Mouse (Mus musculus): ENCODE data around the gene Ehmt2. TPM values are rescaled to one million over a fixed set of nuclear protein-coding genes. Genes with fewer than 3 reads are reported as not detected.

Gene Ehmt2
- polyA plus RNA-seq, 1 experiment from 2014 or later: 90.1 TPM

DNA sequence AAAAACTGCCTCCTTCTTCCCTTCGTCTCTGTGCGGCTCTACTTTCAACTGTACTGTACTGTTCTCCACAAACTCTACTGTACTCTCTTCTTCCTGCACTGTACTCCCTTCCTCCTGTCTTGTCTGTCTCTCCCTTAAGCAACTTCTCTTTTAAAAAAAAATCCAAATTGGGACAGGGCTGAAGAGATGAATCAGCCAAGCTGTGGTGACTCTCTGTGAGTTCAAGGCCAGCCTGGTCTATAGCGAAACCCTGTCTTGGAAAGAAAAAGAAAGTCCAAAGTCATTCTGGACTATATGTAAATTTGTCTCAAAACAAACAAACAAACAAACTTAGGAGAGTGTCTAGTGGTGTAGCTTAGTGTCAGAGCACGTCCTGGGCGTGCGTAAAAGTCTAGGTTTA, 23.9 kb upstream of the Ehmt2 start:
- H3K4me3 ChIP-seq: no peak overlapping the region
- 0 out of 2 replicates have a peak, but pooled peaks cover 3% of the 10 kb centered on the region for H3K27me3 ChIP-seq
- no peak for ATAC-seq (ENCODE audit: low FRiP score)
- no peaks in the 10 kb centered on the region for H3K36me3 ChIP-seq
- no peaks in the 10 kb centered on the region for H3K4me1 ChIP-seq (replicated peaks)
- no peaks in the 10 kb centered on the region for H3K9me3 ChIP-seq
- WGBS: 91% methylated on average over 6 of the region's 6 CpGs
- H3K4me2 ChIP-seq: no peak overlapping the region
- H3K9ac ChIP-seq: no peak overlapping the region
- H3K27ac ChIP-seq: no peak overlapping the region

DNA sequence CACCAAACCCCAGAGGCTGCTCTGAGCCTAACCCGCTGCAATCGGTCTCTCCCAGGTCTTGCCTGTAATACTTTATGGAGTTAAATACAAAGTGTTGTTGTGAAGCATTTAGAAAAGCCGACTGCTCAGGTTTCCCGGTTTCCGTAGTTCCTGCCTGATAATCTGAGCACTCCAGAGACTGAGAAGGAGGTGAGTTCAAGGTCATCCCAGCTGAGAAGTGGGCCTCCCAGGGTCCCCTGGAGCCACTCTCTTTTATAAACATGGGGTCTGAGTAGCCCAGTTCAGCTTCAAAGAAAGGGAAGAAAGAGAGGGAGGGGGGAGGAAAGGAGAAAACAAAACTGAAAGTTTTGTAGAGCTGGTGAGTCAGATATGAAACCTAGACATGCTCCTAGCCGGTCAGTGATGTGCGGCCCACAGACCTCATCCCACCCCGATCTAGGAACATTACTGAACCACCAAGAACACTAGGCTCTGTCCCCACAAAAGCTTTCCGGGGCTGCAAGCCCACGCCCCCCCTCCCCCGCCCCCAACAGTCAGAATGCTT, 18.9 kb upstream of the Ehmt2 start, which contains the start of gene Zbtb12:
Gene Zbtb12, plus strand, starts transcription at position 148 of the 544 bp plus-strand sequence.
- WGBS: 66% methylated on average over 11 of the region's 11 CpGs
- Histone ChIP-seq H3K27ac (no peak within 1 kb of the TSS), H3K27me3 (peaks cover 19% of the 10 kb centered on the region), H3K36me3 (no peaks in the 10 kb centered on the region), H3K4me1 (replicated peaks) (peaks cover 6% of the 10 kb centered on the region; the same call in 1 of the 2 replicates), H3K4me2 (no peak within 1 kb of the TSS), H3K9ac (no peak within 1 kb of the TSS), H3K4me3 (no peak within 1 kb of the TSS), H3K9me3 (no peaks in the 10 kb centered on the region)
- no peak for ATAC-seq (ENCODE audit: low FRiP score)

DNA sequence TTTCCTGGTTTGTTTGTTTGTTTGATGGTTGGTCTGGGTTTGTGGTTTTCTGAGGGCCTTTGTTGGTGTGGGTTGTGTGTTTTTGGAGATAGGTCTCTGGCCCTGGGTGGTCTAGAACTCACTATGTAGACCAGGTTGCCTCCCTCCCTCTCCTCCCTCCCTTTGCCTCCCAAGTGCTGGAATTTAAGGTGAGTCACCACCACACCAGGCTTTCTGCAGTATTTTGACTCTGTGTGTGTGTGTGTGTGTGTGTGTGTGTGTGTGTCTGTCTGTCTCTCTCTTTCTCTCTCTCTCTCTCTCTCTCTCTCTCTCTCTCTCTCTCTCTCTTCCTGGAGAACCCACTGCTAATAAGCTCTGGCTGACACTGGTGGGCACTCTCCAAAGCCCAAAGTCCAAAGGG, 17.1 kb upstream of the Ehmt2 start:
- H3K4me2 ChIP-seq: no peak overlapping the region
- no peak for ATAC-seq (ENCODE audit: low FRiP score)
- H3K9me3 ChIP-seq: no peaks in the 10 kb centered on the region
- peaks cover 6% of the 10 kb centered on the region; the same call in 1 of the 2 replicates for H3K4me1 ChIP-seq (replicated peaks)
- no peak overlapping the region for H3K27ac ChIP-seq
- no peak overlapping the region for H3K4me3 ChIP-seq
- H3K27me3 ChIP-seq: peaks cover 19% of the 10 kb centered on the region
- H3K9ac ChIP-seq: no peak overlapping the region
- H3K36me3 ChIP-seq: no peaks in the 10 kb centered on the region

DNA sequence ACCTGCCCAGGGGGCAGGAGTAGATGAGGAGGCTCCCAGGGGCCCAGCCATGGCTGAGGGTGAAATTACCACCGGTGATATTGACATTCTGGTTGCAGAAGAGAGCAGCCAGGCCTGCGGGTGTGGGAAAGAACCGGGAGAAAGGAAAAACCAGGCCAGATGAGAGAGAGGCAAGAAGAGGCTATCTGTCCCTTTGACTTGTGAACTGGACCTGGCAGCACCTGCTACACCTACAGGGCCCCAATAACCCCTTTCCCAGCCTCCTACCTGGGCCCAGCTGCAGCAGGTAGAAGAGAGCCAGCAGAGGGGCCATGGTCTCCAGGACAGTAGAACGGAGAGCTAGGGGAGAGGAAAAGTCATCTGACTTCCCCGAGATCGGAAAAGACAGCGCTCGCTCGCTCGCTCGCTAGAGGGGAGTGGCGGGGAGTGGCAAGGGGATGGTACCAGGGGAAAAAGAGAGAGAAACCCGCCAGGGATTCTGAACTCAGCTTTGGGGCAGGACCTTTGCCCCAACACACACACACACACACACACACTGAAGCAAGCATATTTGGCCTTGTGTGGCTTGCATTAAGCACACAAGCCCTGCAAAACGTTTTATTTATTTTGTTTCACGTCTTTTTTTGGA, 16.5 kb upstream of the Ehmt2 start, which contains the start of gene Gm20547:
Gene Gm20547, minus strand, starts transcription at position 360 of the 628 bp plus-strand sequence.
- peaks cover 6% of the 10 kb centered on the region; the same call in 1 of the 2 replicates for H3K4me1 ChIP-seq (replicated peaks)
- 0 out of 2 replicates have a peak within 1 kb of the TSS, but pooled peaks have one; percentile 21 for H3K4me2 ChIP-seq
- H3K9ac ChIP-seq: no peak within 1 kb of the TSS
- no peaks in the 10 kb centered on the region for H3K36me3 ChIP-seq
- no peaks in the 10 kb centered on the region for H3K9me3 ChIP-seq
- peaks cover 19% of the 10 kb centered on the region for H3K27me3 ChIP-seq
- no peak for ATAC-seq (ENCODE audit: low FRiP score)
- WGBS: 9% methylated on average over 15 of the region's 15 CpGs
- no peak within 1 kb of the TSS for H3K4me3 ChIP-seq
- H3K27ac ChIP-seq: no peak within 1 kb of the TSS

DNA sequence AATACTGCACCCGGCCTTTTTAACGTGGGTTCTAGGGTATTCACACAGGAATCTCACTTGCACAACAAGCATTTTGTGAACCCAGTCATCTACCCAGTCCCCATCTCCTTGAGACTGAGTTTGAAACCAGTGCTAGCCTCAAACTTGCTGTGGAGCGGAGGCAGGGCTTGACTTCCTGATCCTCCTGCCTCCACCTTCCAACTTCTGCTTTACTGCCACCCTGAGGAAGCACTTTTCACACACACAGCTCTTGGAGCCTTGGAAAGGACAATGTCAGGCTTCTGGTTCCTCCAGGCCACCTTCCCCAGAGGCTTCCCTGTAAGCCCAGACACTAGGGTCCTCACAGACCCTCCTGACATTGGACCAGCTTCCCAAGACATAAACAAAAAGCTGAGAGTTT, 14.9 kb upstream of the Ehmt2 start:
- Histone ChIP-seq H3K4me3 (no peak overlapping the region), H3K4me2 (no peak overlapping the region), H3K9ac (0 out of 2 replicates have a peak overlapping the region, but pooled peaks have one; percentile 29), H3K4me1 (replicated peaks) (peaks cover 6% of the 10 kb centered on the region; the same call in 1 of the 2 replicates), H3K36me3 (no peaks in the 10 kb centered on the region), H3K27ac (no peak overlapping the region), H3K27me3 (peaks cover 19% of the 10 kb centered on the region), H3K9me3 (no peaks in the 10 kb centered on the region)
- ATAC-seq (ENCODE audit: low FRiP score): no peak
- 69% methylated on average over 3 of the region's 3 CpGs for WGBS

DNA sequence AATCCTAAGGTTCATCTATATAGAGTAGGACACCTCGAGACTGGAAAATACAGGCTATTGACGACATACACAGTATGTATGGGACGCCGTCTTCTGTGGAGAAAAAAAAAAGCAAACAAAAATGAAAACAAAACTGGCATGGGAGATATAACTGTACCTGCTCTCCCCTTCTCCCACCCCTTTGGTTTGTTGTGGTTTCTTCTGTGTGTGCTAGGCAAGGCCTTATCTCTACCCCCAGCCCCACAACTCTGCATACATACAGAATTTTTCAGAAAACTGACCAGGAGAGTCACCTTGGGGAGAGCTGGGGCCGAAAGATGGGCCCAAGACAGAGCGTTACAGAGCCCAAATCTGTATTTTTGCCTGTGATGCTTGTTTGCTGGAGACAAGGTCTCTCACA, 13.6 kb upstream of the Ehmt2 start:
- no peak overlapping the region for H3K27ac ChIP-seq
- no peak for ATAC-seq (ENCODE audit: low FRiP score)
- H3K9me3 ChIP-seq: no peaks in the 10 kb centered on the region
- peaks cover 19% of the 10 kb centered on the region for H3K27me3 ChIP-seq
- peaks cover 6% of the 10 kb centered on the region; the same call in 1 of the 2 replicates for H3K4me1 ChIP-seq (replicated peaks)
- no peak overlapping the region for H3K4me2 ChIP-seq
- H3K9ac ChIP-seq: no peak overlapping the region
- no peak overlapping the region for H3K4me3 ChIP-seq
- H3K36me3 ChIP-seq: no peaks in the 10 kb centered on the region
- WGBS: 88% methylated on average over 6 of the region's 6 CpGs

DNA sequence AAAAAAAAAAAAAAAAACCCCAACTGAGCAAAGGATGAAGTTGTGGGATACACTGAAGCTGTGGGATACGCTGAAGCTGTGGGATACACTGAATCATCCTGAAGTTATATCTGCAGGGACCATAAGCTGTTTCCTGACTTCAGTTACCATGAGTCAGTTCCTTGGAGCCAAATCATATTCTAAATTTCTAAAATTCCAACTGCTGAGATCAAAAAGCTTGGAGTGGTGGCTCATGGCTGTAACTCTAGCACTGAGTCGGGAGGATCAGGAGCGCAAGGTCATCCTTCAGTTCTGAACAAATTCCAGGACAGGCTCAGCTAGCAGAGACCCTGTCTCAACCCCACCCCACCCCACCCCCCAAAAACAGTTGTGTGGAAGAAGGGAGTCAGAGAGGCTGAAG, 12.7 kb upstream of the Ehmt2 start:
- 82% methylated on average over 3 of the region's 3 CpGs for WGBS
- no peaks in the 10 kb centered on the region for H3K9me3 ChIP-seq
- no peak for ATAC-seq (ENCODE audit: low FRiP score)
- H3K27ac ChIP-seq: no peak overlapping the region
- H3K27me3 ChIP-seq: peaks cover 19% of the 10 kb centered on the region
- no peak overlapping the region for H3K4me3 ChIP-seq
- peaks cover 6% of the 10 kb centered on the region; the same call in 1 of the 2 replicates for H3K4me1 ChIP-seq (replicated peaks)
- H3K9ac ChIP-seq: no peak overlapping the region
- H3K36me3 ChIP-seq: no peaks in the 10 kb centered on the region
- no peak overlapping the region for H3K4me2 ChIP-seq

DNA sequence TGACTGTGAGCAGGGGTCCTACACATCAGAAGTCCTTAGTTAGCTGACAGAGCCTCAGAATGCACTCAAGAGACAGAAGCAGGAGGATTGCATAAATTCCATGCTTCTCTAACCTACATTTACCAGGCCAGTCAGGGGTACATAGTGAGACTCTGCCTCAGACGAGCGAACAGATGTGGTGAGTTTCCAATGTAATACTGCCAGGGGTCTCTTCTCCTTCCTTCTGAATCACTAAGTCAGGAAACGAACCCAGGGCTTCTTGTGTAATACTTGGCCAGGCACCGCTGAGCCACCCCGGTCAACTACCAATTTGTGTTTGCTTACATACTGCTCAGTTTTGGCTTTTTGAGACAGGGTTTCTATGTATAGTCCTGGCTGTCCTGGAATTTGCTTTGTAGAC, 10.3 kb upstream of the Ehmt2 start:
- no peak overlapping the region for H3K27ac ChIP-seq

DNA sequence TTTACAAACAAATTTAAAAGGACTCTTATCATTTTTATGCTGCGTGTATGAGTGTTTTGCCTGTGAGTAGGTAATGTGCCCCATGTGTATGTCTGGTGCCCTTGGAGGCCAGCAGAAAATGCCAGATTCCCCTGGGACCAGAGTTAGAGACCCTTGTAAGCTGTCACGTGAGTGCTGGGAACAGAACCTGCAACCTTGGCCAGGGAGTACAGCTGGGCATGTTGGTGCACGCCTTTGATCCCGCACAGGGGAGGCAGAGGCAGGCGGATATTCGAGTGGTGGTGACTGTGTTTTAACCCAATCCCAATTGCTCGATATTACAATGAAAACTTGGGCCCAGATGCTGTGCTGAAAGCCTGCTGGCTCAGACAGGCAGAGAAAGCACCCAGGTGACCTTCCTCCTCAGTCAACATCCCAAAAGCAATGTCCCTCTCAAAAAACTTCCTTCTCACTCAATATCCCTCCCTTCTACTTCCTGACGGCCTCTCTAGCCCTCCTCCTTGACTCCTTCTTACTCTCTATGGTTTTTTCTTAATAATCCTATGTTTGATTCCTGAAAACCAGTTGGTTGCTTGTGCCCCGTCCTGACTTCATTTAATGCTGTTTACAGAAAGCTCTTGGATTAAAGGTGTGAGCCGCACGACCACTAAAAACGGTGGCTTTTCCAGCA, 8.1 kb upstream of the Ehmt2 start:
- WGBS: 88% methylated on average over 12 of the region's 12 CpGs
- H3K4me3 ChIP-seq: no peak overlapping the region
- ATAC-seq (ENCODE audit: low FRiP score): no peak
- H3K9me3 ChIP-seq: no peaks in the 10 kb centered on the region
- no peak overlapping the region for H3K9ac ChIP-seq
- no peaks in the 10 kb centered on the region for H3K27me3 ChIP-seq
- H3K36me3 ChIP-seq: no peaks in the 10 kb centered on the region
- H3K4me2 ChIP-seq: no peak overlapping the region
- H3K4me1 ChIP-seq (replicated peaks): peaks cover 8% of the 10 kb centered on the region
- H3K27ac ChIP-seq: no peak overlapping the region

More for the DNA sequence above, 10.3 kb upstream of the Ehmt2 start:
- H3K9me3 ChIP-seq: no peaks in the 10 kb centered on the region
- no peak overlapping the region for H3K4me3 ChIP-seq
- no peaks in the 10 kb centered on the region for H3K36me3 ChIP-seq
- 84% methylated on average over 5 of the region's 5 CpGs for WGBS
- ATAC-seq (ENCODE audit: low FRiP score): no peak
- H3K4me2 ChIP-seq: no peak overlapping the region
- H3K27me3 ChIP-seq: 0 out of 2 replicates have a peak, but pooled peaks cover 7% of the 10 kb centered on the region
- no peak overlapping the region for H3K9ac ChIP-seq
- H3K4me1 ChIP-seq (replicated peaks): no peaks in the 10 kb centered on the region

DNA sequence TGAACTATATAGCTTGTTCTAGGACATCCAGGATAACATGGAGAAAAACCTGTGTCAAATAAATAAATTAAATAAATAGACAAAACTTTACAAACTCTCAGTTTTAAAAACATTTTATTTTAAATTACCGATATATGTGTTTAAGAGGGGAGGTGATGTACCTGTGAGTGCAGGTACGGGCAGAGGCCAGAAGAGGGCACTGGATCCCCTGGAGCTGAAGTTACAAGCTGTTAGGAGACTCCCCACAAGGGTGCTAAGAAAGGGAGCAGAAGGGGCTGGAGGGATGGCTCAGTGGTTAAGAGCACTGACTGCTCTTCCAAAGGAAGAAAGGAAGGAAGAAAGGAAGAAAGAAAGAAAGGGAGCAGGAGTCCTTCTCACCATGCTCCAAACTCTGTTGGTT, 6.9 kb upstream of the Ehmt2 start:
- no peak overlapping the region for H3K4me2 ChIP-seq
- WGBS: 97% methylated on average over 2 of the region's 2 CpGs

DNA sequence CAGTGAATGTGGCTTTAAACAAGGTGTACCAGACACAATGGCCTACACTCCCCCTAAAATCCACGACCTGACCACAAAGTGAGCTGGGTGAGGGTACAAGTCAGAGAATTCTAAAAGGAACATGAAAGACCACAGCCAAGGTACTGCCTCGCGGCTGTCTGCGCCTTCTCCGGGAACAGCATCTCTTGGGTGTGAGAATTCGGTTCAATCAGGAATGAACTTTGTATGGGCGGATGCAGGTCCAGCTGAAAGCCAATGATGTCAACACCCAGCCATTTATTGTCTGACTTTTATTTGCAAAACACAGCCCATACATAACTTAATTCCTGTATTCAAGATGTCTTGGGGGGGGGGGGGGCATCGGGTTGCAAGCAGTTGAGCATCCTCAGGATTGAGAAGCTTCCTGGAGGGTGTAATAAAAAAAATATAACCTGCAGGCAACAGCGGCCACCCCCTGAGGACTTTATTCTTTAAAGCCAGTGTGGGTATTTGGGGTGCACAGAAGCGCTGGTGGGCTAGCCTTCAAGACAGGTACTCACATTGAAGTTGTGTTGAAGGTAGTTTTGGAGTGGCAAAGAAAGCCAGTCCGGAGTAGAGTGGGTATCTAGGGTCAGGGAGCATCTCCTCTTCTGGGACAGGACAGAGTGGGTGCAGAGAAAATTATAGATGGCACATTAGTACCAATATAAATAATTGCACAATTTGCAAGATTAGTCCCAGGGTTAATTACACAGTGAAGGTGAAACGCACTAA, 5.0 kb upstream of the Ehmt2 start:
- no peak for ATAC-seq (ENCODE audit: low FRiP score)
- peak overlapping the region; percentile 81 for H3K4me3 ChIP-seq
- H3K4me1 ChIP-seq (replicated peaks): peaks cover 35% of the 10 kb centered on the region
- peaks cover 9% of the 10 kb centered on the region for H3K36me3 ChIP-seq
- peak overlapping the region; percentile 96; the same call in 1 of the 2 replicates for H3K9ac ChIP-seq
- peak overlapping the region; percentile 100 for H3K4me2 ChIP-seq
- H3K27ac ChIP-seq: peak overlapping the region; percentile 96
- 78% methylated on average over 12 of the region's 12 CpGs for WGBS
- no peaks in the 10 kb centered on the region for H3K27me3 ChIP-seq
- no peaks in the 10 kb centered on the region for H3K9me3 ChIP-seq

More for the DNA sequence above, 6.9 kb upstream of the Ehmt2 start:
- peaks cover 7% of the 10 kb centered on the region for H3K36me3 ChIP-seq
- no peak overlapping the region for H3K4me3 ChIP-seq
- H3K27ac ChIP-seq: no peak overlapping the region
- H3K27me3 ChIP-seq: no peaks in the 10 kb centered on the region
- no peak for ATAC-seq (ENCODE audit: low FRiP score)
- H3K9ac ChIP-seq: no peak overlapping the region
- H3K9me3 ChIP-seq: no peaks in the 10 kb centered on the region
- H3K4me1 ChIP-seq (replicated peaks): peaks cover 19% of the 10 kb centered on the region

DNA sequence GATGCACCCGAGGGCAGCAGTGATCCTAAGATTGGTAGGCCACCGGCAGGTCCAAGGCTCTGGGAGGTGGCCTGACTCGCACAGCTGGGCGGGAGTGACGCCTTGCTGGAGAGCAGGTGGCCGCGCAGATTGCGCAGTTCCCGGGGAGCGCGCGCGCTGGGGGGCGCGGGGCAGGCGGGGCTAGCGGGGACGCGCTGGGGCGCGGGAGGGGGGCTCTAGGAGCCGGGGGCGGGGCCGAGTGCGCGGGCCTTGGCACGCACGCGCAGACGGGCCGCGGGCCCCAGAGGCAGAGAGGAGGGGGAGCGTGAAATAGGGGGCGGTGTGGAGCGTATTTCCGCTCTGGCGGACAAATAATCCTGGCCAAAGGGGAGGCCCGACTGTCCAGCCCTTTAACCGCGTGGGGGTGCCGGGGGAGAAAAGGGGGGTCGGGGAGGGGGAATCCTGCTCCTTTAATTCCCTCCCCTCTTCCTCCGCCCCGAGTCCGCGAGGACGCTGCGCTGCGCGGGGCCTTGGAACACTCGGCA, 4.1 kb upstream of the Ehmt2 start:
- peak overlapping the region; percentile 100 for H3K4me2 ChIP-seq
- peak overlapping the region; percentile 81 for H3K4me3 ChIP-seq
- peaks cover 35% of the 10 kb centered on the region for H3K4me1 ChIP-seq (replicated peaks)
- peak; percentile 91 for ATAC-seq (ENCODE audit: low FRiP score)
- H3K9me3 ChIP-seq: no peaks in the 10 kb centered on the region
- peak overlapping the region; percentile 96 for H3K27ac ChIP-seq
- H3K36me3 ChIP-seq: peaks cover 9% of the 10 kb centered on the region
- H3K27me3 ChIP-seq: no peaks in the 10 kb centered on the region
- WGBS: under 1% methylated on average over 47 of the region's 51 CpGs
- H3K9ac ChIP-seq: peak overlapping the region; percentile 96

Data from hindbrain, embryonic 13.5 days (tissue).